Mouse (Mus musculus): Measurements from ENCODE around the gene Syne1. TPM values are rescaled to one million over a fixed set of nuclear protein-coding genes. Genes with fewer than 3 reads are reported as not detected.

Gene Syne1
- total RNA-seq, 2 experiments from 2014 or later, result 34.7 to 54.5 TPM

GRCm38 (mm10) chr10:5305555-5305954, 245.7 kb downstream of the Syne1 start:
- DNase-seq, result peak; percentile 38

GRCm38 (mm10) chr10:5295291-5295891, 255.9 kb downstream of the Syne1 start:
- no peak for DNase-seq

GRCm38 (mm10) chr10:5289575-5289909, 261.7 kb downstream of the Syne1 start:
- no peak for DNase-seq

GRCm38 (mm10) chr10:5288716-5289574, 262.3 kb downstream of the Syne1 start:
- peak; percentile 80 for DNase-seq

GRCm38 (mm10) chr10:5288262-5288661, 263.0 kb downstream of the Syne1 start:
- no peak for DNase-seq

- DNase-seq, result no peak
Observed at GRCm38 (mm10) chr10:5275769-5276168, 275.5 kb downstream of the Syne1 start.

- DNase-seq, result no peak
Observed at GRCm38 (mm10) chr10:5270641-5271040, 280.6 kb downstream of the Syne1 start.

GRCm38 (mm10) chr10:5264418-5264817, 286.9 kb downstream of the Syne1 start:
- no peak for DNase-seq

- peak; percentile 21 for DNase-seq
Observed at GRCm38 (mm10) chr10:5262636-5263035, 288.6 kb downstream of the Syne1 start.

- DNase-seq, result no peak
Observed at GRCm38 (mm10) chr10:5256686-5257085, 294.6 kb downstream of the Syne1 start.

- DNase-seq, result no peak
Observed at GRCm38 (mm10) chr10:5253752-5254151, 297.5 kb downstream of the Syne1 start.

- no peak for DNase-seq
Observed at GRCm38 (mm10) chr10:5250702-5251101, 300.6 kb downstream of the Syne1 start.

- DNase-seq, result no peak
Observed at GRCm38 (mm10) chr10:5239680-5240079, 311.6 kb downstream of the Syne1 start.

- DNase-seq, result no peak
Observed at GRCm38 (mm10) chr10:5236926-5237325, 314.4 kb downstream of the Syne1 start.

- DNase-seq, result no peak
Observed at GRCm38 (mm10) chr10:5236171-5236570, 315.1 kb downstream of the Syne1 start.

GRCm38 (mm10) chr10:5234721-5235501, 316.4 kb downstream of the Syne1 start:
- DNase-seq, result no peak

- DNase-seq, result no peak
Observed at GRCm38 (mm10) chr10:5229129-5229528, 322.2 kb downstream of the Syne1 start.

GRCm38 (mm10) chr10:5227395-5228076, 323.7 kb downstream of the Syne1 start:
- DNase-seq, result no peak

GRCm38 (mm10) chr10:5215943-5216342, 335.3 kb downstream of the Syne1 start:
- DNase-seq, result no peak

GRCm38 (mm10) chr10:5207905-5208641, 343.2 kb downstream of the Syne1 start:
- DNase-seq, result peak; percentile 62

- no peak for DNase-seq
Observed at GRCm38 (mm10) chr10:5205977-5206376, 345.3 kb downstream of the Syne1 start.

GRCm38 (mm10) chr10:5205570-5205969, 345.7 kb downstream of the Syne1 start:
- no peak for DNase-seq

Data from gastrocnemius, postnatal 25 days (tissue).